Mouse (Mus musculus) myocyte (in vitro differentiated cells): ENCODE results near the gene Pycr2. TPM values are rescaled to one million over a fixed set of nuclear protein-coding genes. Genes with fewer than 3 reads are reported as not detected.
A peak's percentile ranks its signal among the peaks of the same experiment; 100 is the strongest.
"Not testable (repeated sequence)": the region's sequence is repeated elsewhere in the genome, so short reads cannot be mapped to it uniquely, and the experiment has no call there.

Experiments used
- H3K27me3 ChIP-seq: one replicate; pipeline ENCODE4 v1.6.1; 2011; ENCODE audit not compliant: control insufficient read depth, insufficient read depth, insufficient read length
- H3K36me3 ChIP-seq: one replicate; pipeline ENCODE4 v1.6.1; 2011; ENCODE audit not compliant: control insufficient read depth, insufficient read depth
- H3K4me2 ChIP-seq: one replicate; pipeline ENCODE4 v1.6.1; 2011; ENCODE audit warnings: low read depth, control low read depth
- H3K4me3 ChIP-seq: one replicate; pipeline ENCODE4 v1.5.1; 2011; ENCODE audit warnings: mild to moderate bottlenecking, control low read depth, moderate library complexity
- H3K79me2 ChIP-seq: one replicate; pipeline ENCODE4 v1.6.1; 2011; ENCODE audit not compliant: control insufficient read depth, insufficient read depth
- H3ac ChIP-seq: one replicate; pipeline ENCODE4 v1.6.1; 2011; ENCODE audit not compliant: control insufficient read depth, insufficient read length
- CEBPB ChIP-seq: IDR thresholded peaks from 2 replicates; pipeline ENCODE4 v1.6.1; 2011; ENCODE audit warnings: mild to moderate bottlenecking, moderate library complexity; ENCODE audit not compliant: poor library complexity, insufficient read depth, severe bottlenecking
- E2F4 ChIP-seq: IDR thresholded peaks from one replicate; pipeline ENCODE4 v1.6.1; 2011; ENCODE audit warnings: mild to moderate bottlenecking, control low read depth, moderate library complexity; ENCODE audit not compliant: insufficient read depth
- MAX ChIP-seq: IDR thresholded peaks from one replicate; pipeline ENCODE4 v1.6.1; 2011; ENCODE audit warnings: low read depth, mild to moderate bottlenecking, control low read depth
- MYOD1 ChIP-seq, 3 experiments: IDR thresholded peaks; one replicate each; pipeline ENCODE4 v1.6.1; 2011; ENCODE audit warnings: control low read depth in 2 of 3, low read depth in 2 of 3, mild to moderate bottlenecking in 2 of 3, moderate library complexity in 1 of 3; ENCODE audit not compliant: insufficient read length in 2 of 3, control insufficient read depth in 1 of 3
- MYOG ChIP-seq, 3 experiments: IDR thresholded peaks; one replicate each; pipeline ENCODE4 v1.6.1; 2011; ENCODE audit warnings: control low read depth in 2 of 3, low read depth in 2 of 3, mild to moderate bottlenecking in 2 of 3; ENCODE audit not compliant: insufficient read length in 2 of 3, control insufficient read depth in 1 of 3, insufficient read depth in 1 of 3
- POLR2A ChIP-seq: IDR thresholded peaks from one replicate; pipeline ENCODE4 v1.6.1; 2011; ENCODE audit warnings: low read depth, mild to moderate bottlenecking, control low read depth, moderate library complexity; ENCODE audit not compliant: insufficient read length
- POLR2AphosphoS2 ChIP-seq: IDR thresholded peaks from one replicate; pipeline ENCODE4 v1.6.1; 2011; ENCODE audit warnings: low read depth, control low read depth; ENCODE audit not compliant: insufficient read length
- REST ChIP-seq: IDR thresholded peaks from one replicate; pipeline ENCODE4 v1.6.1; 2011; ENCODE audit warnings: mild to moderate bottlenecking, control low read depth, moderate library complexity; ENCODE audit not compliant: insufficient read depth, insufficient read length
- SRF ChIP-seq: IDR thresholded peaks from one replicate; pipeline ENCODE4 v1.6.1; 2011; ENCODE audit warnings: low read depth; ENCODE audit not compliant: control insufficient read depth, insufficient read length
- TCF12 ChIP-seq: IDR thresholded peaks from one replicate; pipeline ENCODE4 v1.6.1; 2011; ENCODE audit warnings: mild to moderate bottlenecking, control low read depth; ENCODE audit not compliant: poor library complexity, insufficient read depth, severe bottlenecking
- TCF3 ChIP-seq: IDR thresholded peaks from one replicate; pipeline ENCODE4 v1.6.1; 2011; ENCODE audit warnings: low read depth, control low read depth; ENCODE audit not compliant: insufficient read length
- USF1 ChIP-seq: IDR thresholded peaks from one replicate; pipeline ENCODE4 v1.6.1; 2011; ENCODE audit warnings: low read depth, mild to moderate bottlenecking, control low read depth, moderate library complexity
- polyA plus RNA-seq: library from polyadenylated mRNA; unstranded; fragments of >200 nt; fragmentation: generic; extraction: Trizol; gene quantifications from one replicate; pipeline ENCODE4 v1.2.1, GENCODE M21; 2012; ENCODE audit warnings: missing spikeins

The Pycr2 gene
- polyA plus RNA-seq, 1 experiment, result 52.6 TPM

DNA sequence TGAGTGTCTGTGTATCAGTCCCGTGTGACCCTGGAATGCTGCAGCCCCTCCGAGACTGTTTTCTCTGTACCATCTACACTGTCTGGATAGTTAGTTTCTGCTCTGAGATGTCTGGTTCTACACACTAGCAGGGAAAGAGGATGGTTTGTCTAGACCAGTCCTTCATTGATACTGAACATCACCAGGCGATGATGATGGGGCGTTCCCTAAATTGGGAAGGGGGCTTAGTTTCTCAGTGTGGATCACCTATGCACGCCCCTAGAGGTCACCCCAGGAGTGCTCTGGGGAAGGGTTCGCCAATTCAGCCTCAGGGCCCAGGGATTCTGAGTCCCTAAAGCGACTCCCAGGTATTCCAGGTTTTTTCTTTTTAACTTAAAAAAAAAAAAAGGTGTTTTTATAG lies 14.9 kb upstream of the Pycr2 start:
- H3K36me3 ChIP-seq, result no peaks in the 10 kb centered on the region
- H3K4me3 ChIP-seq, result no peak overlapping the region
- H3K79me2 ChIP-seq, result no peaks in the 10 kb centered on the region
- H3K4me2 ChIP-seq, result peak overlapping the region; percentile 43
- TF ChIP-seq POLR2A, result no peak
- TF ChIP-seq E2F4, result no peak
- TF ChIP-seq REST, result no peak
- TF ChIP-seq USF1, result no peak
- TF ChIP-seq TCF3, result no peak
- no peak for TF ChIP-seq CEBPB
- TF ChIP-seq POLR2AphosphoS2, result no peak
- H3K27me3 ChIP-seq, result peaks cover 21% of the 10 kb centered on the region
- no peak overlapping the region for H3ac ChIP-seq

DNA sequence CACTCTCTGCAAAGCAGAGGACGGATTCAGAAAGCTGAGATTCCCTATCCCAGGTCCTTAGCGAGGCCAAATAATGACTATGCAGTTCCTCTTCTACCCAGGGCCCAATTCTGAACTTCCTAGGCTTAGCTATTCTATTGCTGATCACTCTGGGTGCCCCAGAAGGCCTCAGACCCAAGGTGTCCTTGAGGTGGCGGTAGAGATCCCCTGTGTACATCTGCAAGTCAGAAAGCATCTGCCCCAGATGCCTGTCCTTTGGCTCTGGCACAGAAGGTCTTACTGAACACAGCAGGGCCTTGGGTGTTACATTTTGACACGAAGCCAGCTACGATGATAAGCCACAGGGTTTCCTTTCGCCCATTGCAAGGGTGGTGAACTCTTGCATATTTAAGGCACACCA lies 14.3 kb upstream of the Pycr2 start:
- TF ChIP-seq MAX (no peak), SRF (no peak), USF1 (no peak), TCF3 (no peak), CEBPB (no peak), POLR2AphosphoS2 (no peak), MYOD1 (IDR thresholded peaks at IDR 0.05; ENCODE audit: control insufficient read depth in 1 of 3, insufficient read length in 2 of 3, low read depth in 2 of 3) (no peak), POLR2A (no peak), TCF12 (no peak), REST (no peak), E2F4 (no peak), MYOG (IDR thresholded peaks at IDR 0.05; ENCODE audit: control insufficient read depth in 1 of 3, insufficient read depth in 1 of 3, insufficient read length in 2 of 3, low read depth in 2 of 3) (no peak)
- Histone ChIP-seq H3ac (no peak overlapping the region), H3K36me3 (no peaks in the 10 kb centered on the region), H3K4me2 (no peak overlapping the region), H3K79me2 (no peaks in the 10 kb centered on the region), H3K4me3 (no peak overlapping the region), H3K27me3 (peaks cover 27% of the 10 kb centered on the region)

DNA sequence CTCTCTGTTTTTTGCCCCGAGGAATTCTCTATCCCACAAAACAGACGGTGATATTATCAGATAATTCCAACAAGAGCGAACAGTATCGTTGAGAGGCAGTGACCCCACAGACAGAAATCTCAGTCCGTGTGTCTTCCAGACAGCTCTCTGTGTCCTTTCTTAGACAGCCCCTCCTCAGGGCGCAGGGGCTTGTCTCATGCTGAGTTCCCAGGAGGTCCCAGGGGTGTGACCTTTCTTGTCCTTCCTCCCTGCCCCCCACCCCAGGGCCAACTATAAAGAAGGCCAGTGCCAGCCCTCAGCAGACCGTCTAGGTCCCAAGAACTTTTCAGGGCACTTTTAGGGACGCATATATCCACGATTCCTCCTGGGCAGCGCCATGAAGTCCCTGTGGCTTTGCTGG lies 11.3 kb upstream of the Pycr2 start, which contains the start of gene Lefty2:
Lefty2 (plus strand) TSS at position 301 of the 400 bp plus-strand sequence.
- no peak within 1 kb of the TSS for H3K4me2 ChIP-seq
- H3K27me3 ChIP-seq, result peaks cover 44% of the 10 kb centered on the region
- TF ChIP-seq REST (no peak), MYOG (IDR thresholded peaks at IDR 0.05; ENCODE audit: control insufficient read depth in 1 of 3, insufficient read depth in 1 of 3, insufficient read length in 2 of 3, low read depth in 2 of 3) (no peak), USF1 (no peak), TCF3 (no peak), MAX (no peak), POLR2A (no peak), SRF (no peak), E2F4 (no peak), CEBPB (no peak), POLR2AphosphoS2 (no peak), TCF12 (no peak), MYOD1 (IDR thresholded peaks at IDR 0.05; ENCODE audit: control insufficient read depth in 1 of 3, insufficient read length in 2 of 3, low read depth in 2 of 3) (no peak)
- no peak within 1 kb of the TSS for H3ac ChIP-seq
- H3K79me2 ChIP-seq, result no peaks in the 10 kb centered on the region
- H3K4me3 ChIP-seq, result no peak within 1 kb of the TSS
- H3K36me3 ChIP-seq, result no peaks in the 10 kb centered on the region

DNA sequence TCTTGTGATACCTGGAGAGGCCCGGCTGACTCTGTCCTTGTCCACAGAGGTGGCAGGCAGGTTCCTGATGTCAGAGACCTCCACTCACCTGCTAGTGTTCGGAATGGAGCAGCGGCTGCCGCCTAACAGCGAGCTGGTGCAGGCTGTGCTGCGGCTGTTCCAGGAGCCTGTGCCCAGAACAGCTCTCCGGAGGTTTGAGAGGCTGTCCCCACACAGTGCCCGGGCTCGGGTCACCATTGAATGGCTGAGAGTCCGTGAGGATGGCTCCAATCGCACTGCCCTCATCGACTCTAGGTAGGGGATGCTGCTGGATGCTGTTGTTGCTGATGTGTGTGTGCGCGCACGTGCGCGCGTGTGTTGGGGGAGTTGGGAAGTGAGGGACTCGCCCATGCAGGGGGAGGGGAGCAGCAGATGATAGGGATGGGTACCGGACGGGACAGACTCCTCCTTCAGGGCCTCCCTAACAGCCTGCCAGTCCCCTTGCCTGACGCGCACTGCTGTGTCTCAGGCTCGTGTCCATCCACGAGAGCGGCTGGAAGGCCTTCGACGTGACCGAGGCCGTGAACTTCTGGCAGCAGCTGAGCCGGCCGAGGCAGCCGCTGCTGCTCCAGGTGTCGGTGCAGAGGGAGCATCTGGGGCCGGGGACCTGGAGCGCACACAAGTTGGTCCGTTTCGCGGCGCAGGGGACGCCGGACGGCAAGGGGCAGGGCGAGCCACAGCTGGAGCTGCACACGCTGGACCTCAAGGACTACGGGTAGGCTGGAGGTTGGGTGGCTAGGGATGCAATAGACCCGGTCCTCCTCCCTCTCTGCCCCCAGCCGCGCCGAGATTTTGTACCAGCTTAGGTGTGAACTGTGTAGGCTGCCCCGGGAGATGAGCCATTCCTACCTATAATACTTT lies 9.8 kb upstream of the Pycr2 start:
- H3ac ChIP-seq, H3K79me2 ChIP-seq, H3K36me3 ChIP-seq, H3K4me3 ChIP-seq, H3K4me2 ChIP-seq: not testable (repeated sequence)
- H3K27me3 ChIP-seq, result peaks cover 51% of the 10 kb centered on the region

DNA sequence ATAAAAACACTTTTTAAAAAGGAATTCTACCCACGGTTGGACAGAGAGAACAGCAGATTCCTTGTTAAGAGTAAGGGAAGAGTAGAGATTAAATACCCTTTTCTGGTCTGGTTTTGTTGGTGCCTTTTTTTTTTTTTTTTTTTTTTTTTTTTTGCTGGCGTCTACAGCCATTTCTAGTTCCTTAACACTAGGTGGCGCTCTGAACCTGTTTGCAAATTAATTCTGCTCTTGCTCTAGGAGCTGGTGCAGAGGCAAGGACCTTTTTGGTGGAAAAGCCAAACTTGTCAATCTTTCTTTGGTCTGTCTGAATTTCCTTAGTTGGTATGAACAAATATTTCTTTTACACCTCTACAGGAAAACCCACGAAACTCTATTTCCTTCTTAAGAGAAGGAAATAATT lies 3.0 kb upstream of the Pycr2 start:
- H3ac ChIP-seq, result no peak overlapping the region
- no peak overlapping the region for H3K4me3 ChIP-seq
- peaks cover 25% of the 10 kb centered on the region for H3K27me3 ChIP-seq
- no peaks in the 10 kb centered on the region for H3K36me3 ChIP-seq
- TF ChIP-seq REST, result no peak
- no peak for TF ChIP-seq POLR2A
- TF ChIP-seq E2F4, result no peak
- TF ChIP-seq MYOD1 (IDR thresholded peaks at IDR 0.05; ENCODE audit: control insufficient read depth in 1 of 3, insufficient read length in 2 of 3, low read depth in 2 of 3), result no peak
- TF ChIP-seq SRF, result no peak
- TF ChIP-seq MAX, result no peak
- TF ChIP-seq TCF3, result no peak
- TF ChIP-seq TCF12, result no peak
- no peak for TF ChIP-seq USF1
- TF ChIP-seq POLR2AphosphoS2, result no peak
- H3K4me2 ChIP-seq, result no peak overlapping the region
- peaks cover 17% of the 10 kb centered on the region for H3K79me2 ChIP-seq
